Mouse (Mus musculus) small intestine, adult 2 months (tissue): ENCODE results near the gene Zfp710. TPM values are rescaled to one million over a fixed set of nuclear protein-coding genes. Genes with fewer than 3 reads are reported as not detected.
A peak's percentile ranks its signal among the peaks of the same experiment; 100 is the strongest.

Experiments used
- H3K27ac ChIP-seq: fragments of 200-500 bp; 2 replicates; pipeline ENCODE4 v1.5.1; 2012; ENCODE audit warnings: low read depth, low read length, control low read depth, inconsistent platforms; ENCODE audit not compliant: insufficient read depth
- H3K27me3 ChIP-seq: fragments of 200-500 bp; 2 replicates; pipeline ENCODE4 v1.6.1; 2012; ENCODE audit warnings: mild to moderate bottlenecking, moderate library complexity, low read length, inconsistent platforms; ENCODE audit not compliant: control insufficient read depth, insufficient read depth
- H3K36me3 ChIP-seq: fragments of 200-500 bp; 2 replicates; pipeline ENCODE4 v1.6.1; 2012; ENCODE audit warnings: mild to moderate bottlenecking, low read length, control low read depth, inconsistent platforms; ENCODE audit not compliant: control insufficient read depth, insufficient read depth
- H3K4me1 ChIP-seq: fragments of 200-500 bp; 2 replicates; pipeline ENCODE4 v1.6.1; 2012; ENCODE audit warnings: low read length, inconsistent platforms, mixed read lengths; ENCODE audit not compliant: control insufficient read depth, insufficient read depth, insufficient read length
- H3K4me3 ChIP-seq: fragments of 200-500 bp; 2 replicates; pipeline ENCODE4 v1.5.1; 2012; ENCODE audit warnings: low read depth, mild to moderate bottlenecking, control low read depth, inconsistent platforms, low read length, moderate library complexity
- CTCF ChIP-seq: fragments of 200-500 bp; IDR thresholded peaks from 2 replicates; pipeline ENCODE4 v1.5.1; 2012; ENCODE audit warnings: low read depth, mild to moderate bottlenecking, control low read depth, inconsistent platforms, low read length, moderate library complexity, mixed read lengths; ENCODE audit not compliant: insufficient replicate concordance, insufficient read length; ENCODE audit errors: extremely low read depth
- POLR2A ChIP-seq: fragments of 200-500 bp; IDR thresholded peaks from 2 replicates; pipeline ENCODE4 v1.6.1; 2012; ENCODE audit warnings: low read depth, mild to moderate bottlenecking, control low read depth, inconsistent platforms, low read length, moderate library complexity
- whole genome bisulfite sequencing: fragments of 180-500 bp; shearing (Covaris S2); methylation state at CpG from one replicate; pipeline ENCODE4 v1.1.7; 2018; 5-methylcytosine and 5-hydroxymethylcytosine counted together
- polyA plus RNA-seq: library from polyadenylated mRNA; depleted of rRNA; stranded (reverse); fragments of >200 nt; gene quantifications from 2 replicates; pipeline ENCODE4 v1.2.3, GENCODE M21; 2012

The Zfp710 gene
- polyA plus RNA-seq, 1 experiment = 67.9 TPM

DNA sequence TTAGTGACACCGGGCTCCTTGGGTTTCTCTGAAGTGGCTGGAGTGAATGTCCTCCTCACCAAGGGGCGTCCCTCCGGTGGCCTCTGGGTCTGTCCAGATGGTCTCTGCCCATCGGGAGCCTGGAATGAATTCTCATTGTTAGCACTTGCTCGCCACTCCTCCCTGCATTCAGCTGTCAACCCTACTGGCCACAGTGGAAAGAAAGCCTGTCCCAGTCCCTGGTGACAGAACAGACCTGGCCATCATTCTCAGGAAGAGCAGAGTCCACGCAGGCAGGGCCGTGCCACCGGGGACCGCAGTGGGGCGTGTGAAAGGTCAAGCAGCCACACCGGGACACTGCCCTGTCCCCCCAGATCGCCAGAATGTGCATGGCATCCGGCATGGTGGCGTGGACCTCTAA lies 33.2 kb downstream of the Zfp710 start:
- H3K4me1 ChIP-seq = peaks cover 73% of the 10 kb centered on the region
- 35% methylated on average over 14 of the region's 14 CpGs for WGBS
- peaks cover 3% of the 10 kb centered on the region; the same call in 1 of the 2 replicates for H3K36me3 ChIP-seq
- TF ChIP-seq POLR2A (0 out of 2 replicates have a peak, but pooled peaks have one; percentile 12), CTCF (no peak)
- H3K27me3 ChIP-seq = no peaks in the 10 kb centered on the region
- H3K4me3 ChIP-seq = peak overlapping the region; percentile 43
- peak overlapping the region; percentile 100 for H3K27ac ChIP-seq

DNA sequence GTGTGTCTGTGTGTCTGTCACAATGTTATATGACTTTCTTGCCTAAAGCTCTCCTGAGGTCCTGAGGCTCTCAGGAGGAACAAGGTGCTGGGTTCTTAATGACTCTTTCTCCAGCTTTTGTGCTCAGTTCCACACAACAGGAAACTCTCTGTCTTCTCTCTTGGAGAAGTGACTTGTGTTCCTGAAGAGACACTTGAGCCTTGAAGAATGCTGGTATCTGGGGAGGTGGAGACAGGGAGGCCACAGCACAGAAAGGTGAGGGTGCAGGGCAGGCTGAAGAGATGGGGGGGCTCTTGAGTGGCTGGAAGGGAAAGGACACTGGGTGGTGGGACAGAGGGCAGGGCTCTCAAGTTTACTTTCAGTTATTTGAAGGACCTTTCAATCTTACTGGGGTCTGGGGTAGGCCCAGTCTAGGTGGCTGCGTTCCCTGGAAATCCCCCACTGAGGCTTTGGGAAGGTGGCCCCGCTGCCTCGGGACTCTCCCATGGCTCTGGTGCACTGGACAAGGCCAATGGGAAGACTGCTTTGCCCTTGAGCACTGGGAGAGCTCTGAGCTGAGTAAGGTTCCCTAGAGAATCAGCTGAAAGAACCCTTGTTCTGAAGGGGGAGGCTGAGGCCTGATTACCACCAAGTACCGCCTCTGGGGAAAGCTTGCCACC lies 33.9 kb downstream of the Zfp710 start:
- Histone ChIP-seq H3K4me1 (peaks cover 67% of the 10 kb centered on the region), H3K27me3 (no peaks in the 10 kb centered on the region), H3K36me3 (peaks cover 3% of the 10 kb centered on the region; the same call in 1 of the 2 replicates), H3K4me3 (0 out of 2 replicates have a peak overlapping the region, but pooled peaks have one; percentile 2), H3K27ac (peak overlapping the region; percentile 100)
- WGBS = 83% methylated on average over 4 of the region's 4 CpGs
- TF ChIP-seq CTCF (no peak), POLR2A (no peak; the same call in 1 of the 2 replicates)

DNA sequence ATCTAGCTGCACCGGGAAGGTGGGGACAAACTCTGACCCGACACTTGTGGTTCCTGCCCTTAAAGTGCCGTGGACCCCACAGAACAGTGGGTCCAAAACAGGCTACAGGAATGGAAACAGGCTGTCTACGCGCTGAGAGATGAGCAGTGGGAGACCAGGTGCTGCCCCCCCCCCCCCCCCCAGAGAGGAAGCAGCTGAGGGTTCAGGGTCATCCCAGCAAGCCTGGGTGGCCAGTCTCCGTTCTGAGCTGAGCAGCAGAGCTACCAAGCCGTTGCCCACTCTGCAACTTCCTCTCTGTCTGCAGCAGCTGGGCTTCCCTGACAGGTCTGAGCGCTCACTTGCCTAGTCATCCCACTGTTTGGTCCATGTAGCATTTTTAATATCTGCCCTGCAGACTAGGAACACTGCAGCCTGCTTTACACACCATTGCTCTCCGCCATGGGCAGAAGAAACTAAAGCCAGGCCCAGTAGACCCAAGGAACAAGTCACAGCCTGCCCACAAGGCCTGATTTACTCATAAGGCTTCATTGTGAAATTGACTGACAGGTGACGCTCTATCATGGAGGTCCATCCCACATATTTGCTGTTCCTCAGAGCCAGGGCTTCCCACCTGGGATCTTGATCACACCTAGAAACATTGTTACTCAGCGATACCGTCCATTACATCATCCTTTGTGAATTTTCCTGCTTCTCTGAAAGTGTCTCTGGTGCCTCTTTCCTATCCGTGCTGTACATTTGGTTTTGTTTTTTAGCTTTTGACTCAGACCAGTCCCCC lies 34.6 kb downstream of the Zfp710 start:
- no peak for TF ChIP-seq CTCF
- no peak; the same call in 1 of the 2 replicates for TF ChIP-seq POLR2A
- Histone ChIP-seq H3K36me3 (peaks cover 1% of the 10 kb centered on the region; the same call in 1 of the 2 replicates), H3K4me1 (peaks cover 65% of the 10 kb centered on the region), H3K27me3 (no peaks in the 10 kb centered on the region), H3K27ac (peak overlapping the region; percentile 100), H3K4me3 (no peak overlapping the region)
- 74% methylated on average over 13 of the region's 13 CpGs for WGBS

DNA sequence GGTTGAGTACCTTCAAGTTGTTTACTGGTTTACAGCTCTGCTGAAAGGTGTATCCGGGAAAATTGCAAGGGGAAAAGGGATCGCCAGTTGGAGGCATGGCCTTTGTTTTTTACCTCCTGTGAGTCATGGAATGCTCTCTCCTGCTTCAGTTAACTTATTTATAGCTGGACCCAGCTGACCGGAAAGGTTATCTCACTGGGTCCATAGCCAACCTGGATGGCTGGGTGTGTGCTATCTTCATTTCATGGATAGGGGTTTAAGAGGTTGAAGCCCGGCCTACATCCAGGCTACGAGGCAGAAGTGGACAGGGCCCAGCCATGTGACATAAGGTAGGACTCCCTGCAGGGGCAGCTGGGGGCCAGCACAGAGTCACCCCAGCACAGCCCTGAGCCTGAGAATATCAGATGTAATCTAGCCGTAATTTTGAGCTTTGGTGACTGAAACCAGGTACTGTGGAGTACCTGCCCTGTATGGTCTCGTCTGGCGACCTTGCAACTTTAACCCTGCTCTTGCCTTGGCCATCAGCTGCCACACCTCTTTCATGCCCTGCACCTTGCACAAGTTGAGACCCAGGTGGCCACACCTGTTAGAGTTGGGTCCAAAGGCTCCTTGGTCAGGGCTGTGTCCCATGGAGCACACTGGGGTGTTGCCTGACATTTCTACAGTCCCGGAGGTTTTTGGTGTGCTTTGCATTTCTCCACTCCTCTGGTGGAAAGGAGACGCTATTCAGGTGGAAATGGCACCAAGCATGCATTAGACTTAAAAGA lies 35.6 kb downstream of the Zfp710 start:
- Histone ChIP-seq H3K27ac (peak overlapping the region; percentile 100), H3K4me3 (peak overlapping the region; percentile 31), H3K36me3 (no peaks in the 10 kb centered on the region), H3K4me1 (peaks cover 68% of the 10 kb centered on the region), H3K27me3 (no peaks in the 10 kb centered on the region)
- TF ChIP-seq CTCF = no peak
- peak; percentile 13; the same call in 1 of the 2 replicates for TF ChIP-seq POLR2A
- WGBS = 32% methylated on average over 10 of the region's 10 CpGs

DNA sequence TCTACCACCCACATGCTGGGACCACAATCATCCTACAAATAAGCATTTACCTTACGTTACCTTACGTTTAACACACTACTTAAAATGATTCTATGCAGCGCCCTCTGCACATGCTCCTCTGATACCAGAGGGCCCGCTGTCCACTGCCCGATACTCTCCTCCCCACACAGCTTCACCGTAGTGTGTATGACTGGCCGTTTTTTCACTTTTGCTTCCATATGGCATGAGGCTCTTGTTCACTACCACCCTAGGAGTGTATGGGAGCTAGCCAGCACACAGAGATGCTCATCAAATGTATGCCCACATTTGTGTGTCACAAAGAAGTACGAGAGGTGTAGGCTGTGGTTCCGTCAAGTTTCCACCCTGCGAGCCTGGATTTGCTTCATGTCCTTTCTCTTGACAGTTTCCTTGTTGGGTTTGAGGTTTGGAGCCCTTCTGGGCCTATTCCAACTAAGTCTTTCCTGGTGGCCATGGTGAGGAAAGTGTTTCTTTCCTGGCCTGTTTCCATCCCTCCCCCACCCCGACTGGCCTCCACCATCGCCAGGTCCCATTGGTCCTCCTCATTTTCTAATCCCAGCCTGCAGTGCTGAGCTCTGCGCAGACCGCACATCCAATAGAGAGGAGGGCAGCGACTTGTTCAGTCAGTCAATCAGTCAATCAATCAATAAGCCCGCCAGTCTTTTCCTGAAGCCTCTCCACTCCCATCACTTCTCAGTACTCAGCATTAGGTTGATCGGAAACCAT lies 37.6 kb downstream of the Zfp710 start:
- Histone ChIP-seq H3K36me3 (0 out of 2 replicates have a peak, but pooled peaks cover 1% of the 10 kb centered on the region), H3K4me1 (peaks cover 53% of the 10 kb centered on the region), H3K27ac (no peak overlapping the region), H3K4me3 (no peak overlapping the region), H3K27me3 (no peaks in the 10 kb centered on the region)
- TF ChIP-seq CTCF (no peak), POLR2A (no peak)
- WGBS = 93% methylated on average over 17 of the region's 17 CpGs

DNA sequence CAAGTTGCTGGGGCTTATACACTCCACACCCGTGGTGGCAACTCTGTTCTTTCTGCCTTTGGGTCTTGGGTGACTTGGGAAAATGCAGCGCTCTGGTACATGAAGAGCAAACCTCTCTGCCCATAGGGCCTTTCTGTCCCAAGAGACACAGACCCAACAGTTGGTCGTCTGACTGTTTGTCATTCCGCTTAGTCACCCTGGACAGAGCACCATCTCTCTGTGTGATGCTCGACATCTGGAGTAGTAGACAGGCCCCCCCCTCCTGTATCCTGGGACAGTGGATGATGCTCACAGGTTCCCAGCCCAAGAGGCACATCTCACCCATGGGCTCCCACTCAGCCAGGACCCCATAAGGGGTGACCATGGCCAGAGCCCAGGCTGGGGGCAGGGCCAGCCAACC lies 38.6 kb downstream of the Zfp710 start:
- no peak overlapping the region for H3K27ac ChIP-seq
- H3K36me3 ChIP-seq = 0 out of 2 replicates have a peak, but pooled peaks cover 1% of the 10 kb centered on the region

More for the DNA sequence above, 38.6 kb downstream of the Zfp710 start:
- Histone ChIP-seq H3K4me1 (peaks cover 43% of the 10 kb centered on the region), H3K4me3 (no peak overlapping the region), H3K27me3 (no peaks in the 10 kb centered on the region)
- WGBS = 77% methylated on average over 5 of the region's 5 CpGs
- TF ChIP-seq POLR2A (no peak), CTCF (no peak)
